Mouse (Mus musculus) cerebellum, adult 2 months (tissue): Measurements from ENCODE around the gene Dnah10.
A peak's percentile ranks its signal among the peaks of the same experiment; 100 is the strongest.

Experiments used
- CTCF ChIP-seq: fragments of 200-500 bp; IDR thresholded peaks from 2 replicates; pipeline ENCODE4 v1.5.1; 2011; ENCODE audit warnings: low read depth, mild to moderate bottlenecking, control low read depth, low read length, moderate library complexity, borderline replicate concordance; ENCODE audit not compliant: insufficient read depth
- POLR2A ChIP-seq: fragments of 200-500 bp; IDR thresholded peaks from 2 replicates; pipeline ENCODE4 v1.6.1; 2011; ENCODE audit warnings: low read length, control low read depth, borderline replicate concordance; ENCODE audit not compliant: insufficient read depth

DNA sequence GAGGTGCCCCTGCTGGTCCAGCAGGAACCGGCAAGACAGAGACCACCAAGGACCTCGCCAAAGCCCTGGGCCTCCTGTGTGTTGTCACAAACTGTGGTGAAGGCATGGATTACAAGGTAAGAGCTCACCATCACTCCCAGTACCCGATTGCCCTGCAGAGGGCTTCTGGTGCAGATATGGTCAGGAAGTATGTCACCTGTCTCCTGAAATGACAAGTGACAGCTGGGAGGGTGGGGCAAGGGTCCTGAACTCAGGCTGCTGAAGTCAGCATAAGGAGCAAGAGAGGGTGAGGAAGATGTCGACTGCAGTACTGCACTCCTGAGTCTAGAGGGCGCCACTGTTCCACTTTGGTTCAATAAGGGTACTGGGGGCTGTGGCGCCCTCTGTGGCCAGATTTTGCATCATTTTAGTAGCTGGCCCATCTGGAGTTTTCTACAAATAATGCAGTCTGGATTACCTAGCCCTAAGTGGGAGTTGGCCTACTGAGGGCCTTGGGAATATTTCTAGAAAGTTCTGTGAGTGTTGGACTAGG, 52.4 kb downstream of the Dnah10 start:
- peak; percentile 98 for TF ChIP-seq CTCF
- no peak for TF ChIP-seq POLR2A
